Mouse (Mus musculus) testis, adult 2 months (tissue): ENCODE results near the gene Fn1. TPM values are rescaled to one million over a fixed set of nuclear protein-coding genes. Genes with fewer than 3 reads are reported as not detected.

Source experiments
- H3K27ac ChIP-seq: fragments of 200-500 bp; 2 replicates; pipeline ENCODE4 v1.5.1; 2012; ENCODE audit warnings: low read depth, low read length; ENCODE audit not compliant: control insufficient read depth, insufficient read depth
- H3K27me3 ChIP-seq: fragments of 200-500 bp; 2 replicates; pipeline ENCODE4 v1.6.1; 2012; ENCODE audit warnings: mild to moderate bottlenecking, low read length, moderate library complexity; ENCODE audit not compliant: control insufficient read depth, insufficient read depth
- H3K36me3 ChIP-seq: fragments of 200-500 bp; 2 replicates; pipeline ENCODE4 v1.6.1; 2012; ENCODE audit warnings: mild to moderate bottlenecking, low read length; ENCODE audit not compliant: control insufficient read depth, insufficient read depth
- H3K4me1 ChIP-seq: fragments of 200-500 bp; 2 replicates; pipeline ENCODE4 v1.6.1; 2012; ENCODE audit warnings: low read length; ENCODE audit not compliant: control insufficient read depth, insufficient read depth
- H3K4me3 ChIP-seq: fragments of 200-500 bp; 2 replicates; pipeline ENCODE4 v1.5.1; 2012; ENCODE audit warnings: low read depth, mild to moderate bottlenecking, low read length, moderate library complexity, mixed read lengths; ENCODE audit not compliant: control insufficient read depth
- CTCF ChIP-seq: fragments of 200-500 bp; IDR thresholded peaks from 2 replicates; pipeline ENCODE4 v1.5.1; 2012; ENCODE audit warnings: low read depth, mild to moderate bottlenecking, inconsistent platforms, low read length, moderate library complexity; ENCODE audit not compliant: control insufficient read depth, insufficient read depth, insufficient replicate concordance
- POLR2A ChIP-seq: fragments of 200-500 bp; IDR thresholded peaks from 2 replicates; pipeline ENCODE4 v1.6.1; 2012; ENCODE audit warnings: low read depth, mild to moderate bottlenecking, inconsistent platforms, low read length, moderate library complexity; ENCODE audit not compliant: control insufficient read depth
- polyA plus RNA-seq: library from polyadenylated mRNA; depleted of rRNA; stranded (reverse); fragments of >200 nt; gene quantifications from 2 replicates; pipeline ENCODE4 v1.2.3, GENCODE M21; 2012; rRNA removed

Fn1 gene
- polyA plus RNA-seq = 13.1 and 15.8 TPM in 2 replicates

GRCm38 (mm10) chr1:71652551-71653399 is at the start of gene Fn1:
Gene Fn1 (minus strand): TSS chr1:71653200.
- TF ChIP-seq POLR2A = no peak
- TF ChIP-seq CTCF = no peak
- H3K27me3 ChIP-seq = no peaks in the 10 kb centered on the region
- H3K27ac ChIP-seq = peak within 1 kb of the TSS; percentile 55
- peak within 1 kb of the TSS; percentile 84 for H3K4me3 ChIP-seq
- H3K4me1 ChIP-seq = peaks cover 12% of the 10 kb centered on the region
- H3K36me3 ChIP-seq = no peaks in the 10 kb centered on the region

DNA sequence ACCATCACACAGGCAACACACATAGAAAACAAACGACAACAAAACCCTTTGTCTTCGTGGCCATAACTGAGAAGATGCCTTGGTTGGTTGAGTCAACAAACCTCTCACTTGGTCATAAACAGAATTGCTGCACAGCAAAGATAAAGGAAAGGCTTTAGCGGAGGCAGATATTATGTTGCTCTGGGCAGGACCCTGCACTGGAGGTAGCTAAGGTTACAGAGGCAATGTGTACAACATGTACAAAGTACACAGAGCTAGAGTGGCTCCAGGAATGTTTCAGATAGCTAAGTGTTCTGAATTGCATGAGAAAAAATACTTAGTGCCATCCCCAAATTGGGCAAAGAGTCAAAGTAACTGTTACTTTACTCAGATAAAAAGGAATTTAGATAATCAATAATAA is 43.1 kb upstream of the Fn1 start:
- Histone ChIP-seq H3K27me3 (no peaks in the 10 kb centered on the region), H3K36me3 (no peaks in the 10 kb centered on the region), H3K27ac (no peak overlapping the region), H3K4me3 (no peak overlapping the region), H3K4me1 (no peaks in the 10 kb centered on the region)
- TF ChIP-seq CTCF (no peak), POLR2A (no peak)

GRCm38 (mm10) chr1:71691472-71692277 is 38.7 kb upstream of the Fn1 start:
- H3K27me3 ChIP-seq = no peaks in the 10 kb centered on the region
- no peak for TF ChIP-seq CTCF
- no peak for TF ChIP-seq POLR2A
- H3K36me3 ChIP-seq = no peaks in the 10 kb centered on the region
- H3K4me1 ChIP-seq = no peaks in the 10 kb centered on the region
- no peak overlapping the region for H3K4me3 ChIP-seq
- no peak overlapping the region for H3K27ac ChIP-seq

DNA sequence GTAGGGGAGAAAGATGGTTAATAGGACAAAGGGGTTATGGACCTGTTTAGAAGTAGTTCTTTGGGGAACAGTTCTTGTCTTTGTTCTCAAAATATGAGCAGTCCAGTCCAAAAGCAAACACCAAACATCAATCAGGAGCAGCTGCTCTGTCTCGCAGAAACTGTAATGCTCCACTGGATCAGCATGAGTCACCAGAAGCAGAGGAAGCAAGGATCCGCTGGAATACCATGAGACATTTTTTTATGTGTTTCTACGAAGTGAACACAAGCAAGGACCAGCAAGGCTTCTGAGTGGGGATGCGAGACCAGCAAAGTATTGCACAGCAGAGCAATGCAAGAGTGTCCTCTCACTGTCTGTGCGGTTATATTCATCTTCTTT is 35.9 kb upstream of the Fn1 start:
- no peaks in the 10 kb centered on the region for H3K36me3 ChIP-seq
- no peaks in the 10 kb centered on the region for H3K4me1 ChIP-seq
- H3K27ac ChIP-seq = no peak overlapping the region
- H3K4me3 ChIP-seq = no peak overlapping the region
- H3K27me3 ChIP-seq = no peaks in the 10 kb centered on the region
- TF ChIP-seq CTCF (no peak), POLR2A (no peak)

DNA sequence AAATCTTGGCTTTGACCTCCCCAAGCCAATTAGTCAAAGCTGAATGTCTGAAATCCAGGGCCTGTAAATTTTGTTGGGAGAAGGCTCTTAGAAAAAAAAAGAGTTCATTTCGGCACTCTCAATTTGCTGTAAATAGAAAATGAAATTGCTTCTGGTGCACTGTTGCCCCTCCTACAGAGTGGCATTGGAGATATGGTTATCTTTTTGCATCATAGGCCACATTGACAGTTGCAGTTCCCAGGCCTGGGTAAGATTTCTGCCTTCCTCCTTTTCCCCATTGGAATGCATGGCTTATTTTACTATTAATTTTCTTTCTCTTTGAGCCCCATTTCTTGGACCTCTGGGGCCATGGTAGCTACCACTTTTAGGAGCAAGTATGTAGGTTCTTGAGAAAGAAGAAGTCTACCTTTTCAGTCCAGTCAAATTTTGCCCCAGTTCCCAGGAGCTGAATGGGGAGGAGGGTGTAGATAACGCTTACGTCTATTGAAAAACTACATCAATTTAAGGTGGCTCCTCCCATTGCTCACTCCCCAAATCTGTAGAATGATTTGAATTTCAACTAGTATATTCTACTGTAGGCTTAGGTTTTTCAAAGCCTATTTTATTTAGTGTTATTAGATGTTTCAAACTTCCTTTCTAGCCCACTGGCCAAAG is 35.4 kb upstream of the Fn1 start:
- no peaks in the 10 kb centered on the region for H3K36me3 ChIP-seq
- no peaks in the 10 kb centered on the region for H3K4me1 ChIP-seq
- no peak overlapping the region for H3K27ac ChIP-seq
- TF ChIP-seq CTCF = no peak
- H3K27me3 ChIP-seq = no peaks in the 10 kb centered on the region
- no peak overlapping the region for H3K4me3 ChIP-seq

DNA sequence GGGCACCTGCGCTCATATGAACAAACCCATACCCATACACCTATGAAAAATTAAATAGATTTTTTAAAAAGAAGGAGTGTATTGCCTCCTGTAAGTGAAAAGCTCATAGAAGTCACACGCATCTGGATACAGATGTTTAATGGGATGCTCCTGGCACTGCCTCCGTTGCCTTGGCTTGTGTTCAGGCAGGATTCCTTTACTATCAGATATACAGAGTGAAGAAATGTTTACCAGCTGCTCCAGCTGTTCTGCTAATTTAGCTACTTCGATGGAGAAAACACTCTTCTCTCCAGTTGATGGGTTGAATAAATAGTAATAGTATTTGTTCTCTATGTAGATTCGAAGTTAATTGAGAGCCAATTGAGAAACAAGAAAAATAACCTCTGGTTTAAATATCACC is 33.8 kb upstream of the Fn1 start:
- H3K36me3 ChIP-seq = no peaks in the 10 kb centered on the region
- H3K4me1 ChIP-seq = no peaks in the 10 kb centered on the region
- TF ChIP-seq POLR2A (no peak), CTCF (no peak)
- no peak overlapping the region for H3K27ac ChIP-seq
- no peaks in the 10 kb centered on the region for H3K27me3 ChIP-seq
- H3K4me3 ChIP-seq = no peak overlapping the region

DNA sequence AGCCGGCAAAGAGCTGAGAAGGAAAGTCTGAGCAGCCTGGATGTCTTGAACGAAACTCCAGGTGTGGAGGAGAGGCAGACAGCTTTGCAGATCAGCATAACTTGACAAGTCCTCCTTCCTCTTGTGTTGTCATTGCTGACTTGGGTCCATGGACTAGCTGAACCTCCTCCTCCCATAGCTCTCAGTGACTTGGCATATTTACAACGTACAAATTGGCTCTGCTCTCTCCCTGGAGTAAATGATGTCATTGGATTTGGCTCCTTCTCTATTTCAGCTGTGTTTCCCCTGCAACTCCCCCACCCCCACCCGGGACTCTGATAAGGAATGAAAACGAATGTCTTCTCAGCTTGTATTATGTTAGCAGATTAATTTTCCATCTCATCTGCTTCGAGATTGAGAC is 30.7 kb upstream of the Fn1 start:
- no peaks in the 10 kb centered on the region for H3K4me1 ChIP-seq
- H3K4me3 ChIP-seq = no peak overlapping the region
- no peaks in the 10 kb centered on the region for H3K27me3 ChIP-seq
- no peak overlapping the region for H3K27ac ChIP-seq
- H3K36me3 ChIP-seq = no peaks in the 10 kb centered on the region
- no peak for TF ChIP-seq POLR2A
- TF ChIP-seq CTCF = no peak
